Mouse (Mus musculus) kidney, adult 2 months (tissue): ENCODE measurements around the gene Cirbp.

Experiments
- CTCF ChIP-seq: fragments of 200-500 bp; conservative IDR thresholded peaks from 2 replicates; pipeline ENCODE4 v1.5.1; 2011; ENCODE audit warnings: low read depth, mild to moderate bottlenecking, control low read depth, low read length, moderate library complexity, mixed read lengths; ENCODE audit not compliant: insufficient read depth, insufficient read length
- POLR2A ChIP-seq: fragments of 200-500 bp; IDR thresholded peaks from one replicate; pipeline ENCODE4 v1.6.1; 2011; ENCODE audit warnings: low read depth, low read length, control low read depth

GRCm38 (mm10) chr10:80139439-80139775 lies 26.4 kb upstream of the Cirbp start:
- TF ChIP-seq POLR2A, result no peak
- no peak for TF ChIP-seq CTCF
